Mouse (Mus musculus) right cerebral cortex, adult 2 months (tissue): ENCODE results near the gene Inava.

ENCODE experiments used
- DNase-seq, 2 experiments: peaks; one replicate each; pipeline ENCODE4 v3.0.0; 2021 to 2022; ENCODE audit warnings: low spot score in 2 of 2

The Inava gene

DNA sequence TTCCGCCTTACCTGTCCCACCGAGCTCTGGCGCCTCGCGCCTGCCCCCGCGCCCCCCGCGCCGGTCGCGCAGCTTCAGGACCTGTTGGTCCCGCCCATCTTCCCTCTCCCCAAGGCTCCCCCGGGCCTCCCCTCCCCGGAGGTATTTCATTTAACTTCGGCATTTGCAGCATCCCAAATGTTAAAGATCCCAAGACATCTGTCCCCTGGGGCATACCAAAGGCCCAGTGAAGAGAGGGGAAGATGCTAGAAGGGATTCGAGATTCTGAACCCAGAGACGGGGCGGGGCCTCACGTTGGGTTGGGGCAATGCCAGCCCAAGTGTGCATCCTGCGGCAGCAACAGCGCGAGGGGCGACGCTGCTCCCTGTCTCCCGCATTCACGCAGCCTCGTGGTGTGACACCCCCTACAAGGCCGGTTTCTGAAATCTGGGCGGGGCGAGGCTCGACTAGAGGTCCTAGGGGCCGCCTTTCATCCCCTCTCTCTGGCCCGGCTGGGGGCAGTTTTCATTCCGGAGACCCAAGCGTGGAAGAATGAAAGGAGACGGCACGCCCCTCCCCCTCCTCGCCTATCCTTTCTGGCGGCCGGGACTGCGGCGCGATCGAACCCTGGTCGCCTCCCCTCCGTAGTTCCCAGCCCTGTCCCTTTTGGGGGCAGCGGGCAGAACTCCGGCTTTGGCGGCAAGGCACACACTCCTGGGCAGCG, at the start of gene Inava:
Gene Inava (minus strand): TSS at position 373 of the 703 bp plus-strand sequence.
- peak; percentile 8 to 18 for DNase-seq

- no peak for DNase-seq
These were observed 43.3 kb upstream of the Inava start for GRCm38 (mm10) chr1:136277366-136277765.

- no peak for DNase-seq
These were observed 34.2 kb upstream of the Inava start for GRCm38 (mm10) chr1:136268224-136268623.

GRCm38 (mm10) chr1:136266127-136266526, 32.1 kb upstream of the Inava start:
- no peak for DNase-seq

DNA sequence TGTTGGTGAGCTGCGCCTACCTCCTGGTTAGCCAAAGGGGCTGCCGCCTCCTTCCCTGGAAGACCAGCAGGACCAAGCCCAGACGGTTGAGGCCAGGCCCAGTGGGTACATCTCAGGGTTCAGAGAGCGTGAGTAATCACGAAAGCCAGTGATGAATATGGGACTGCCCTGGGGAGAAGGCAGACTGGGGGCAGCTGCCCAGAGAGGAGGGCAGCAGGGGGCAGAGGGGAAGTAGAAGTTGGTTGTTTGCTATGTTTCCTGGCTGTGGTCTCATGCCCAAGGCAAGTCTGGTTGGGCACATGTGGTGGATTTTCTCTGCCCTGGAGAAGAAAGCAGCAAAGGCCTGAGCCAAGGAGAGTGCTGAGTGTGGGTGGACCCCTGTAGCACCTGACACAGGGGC, 29.3 kb upstream of the Inava start:
- DNase-seq, result no peak

GRCm38 (mm10) chr1:136260635-136261238, 26.7 kb upstream of the Inava start, which contains the start of gene Gpr25:
TSS of gene Gpr25 (minus strand) at chr1:136260873.
- no peak for DNase-seq

DNA sequence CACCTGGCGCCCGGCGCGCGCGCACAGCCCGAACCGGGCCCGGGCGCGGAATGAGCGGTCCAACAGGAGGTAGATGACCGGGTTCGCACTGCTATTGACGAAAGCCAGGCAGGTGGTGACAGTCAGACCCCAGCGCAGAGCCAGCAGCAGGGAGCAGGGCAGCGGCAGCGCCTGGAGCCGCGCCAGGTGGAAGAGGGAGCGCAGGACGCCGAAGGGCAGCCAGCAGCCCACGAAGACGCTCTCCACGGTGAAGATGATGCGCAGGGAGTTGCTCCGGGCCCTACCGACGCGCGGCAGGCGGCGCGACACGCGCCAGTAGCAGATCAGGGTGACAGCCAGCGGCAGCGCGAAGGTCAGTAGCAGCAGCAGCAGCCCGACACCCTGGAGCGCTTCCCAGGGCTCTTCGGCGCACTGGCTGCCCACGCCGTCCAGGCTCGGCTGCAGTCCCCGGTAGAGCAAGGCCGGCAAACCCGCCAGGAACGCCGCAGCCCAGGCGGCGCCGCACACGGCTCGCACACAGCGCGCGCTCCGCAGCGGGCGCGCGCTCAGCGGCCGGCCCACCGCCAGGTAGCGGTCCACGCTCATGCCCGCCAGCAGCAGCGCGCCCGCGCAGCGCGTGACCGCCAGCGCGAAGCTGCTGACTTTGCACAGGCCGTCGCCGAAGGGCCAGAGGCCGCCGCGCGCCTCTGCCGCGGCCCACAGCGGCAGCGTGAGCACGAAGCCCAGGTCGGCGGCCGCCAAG, 26.0 kb upstream of the Inava start:
- peak; percentile 50 to 74 for DNase-seq

DNA sequence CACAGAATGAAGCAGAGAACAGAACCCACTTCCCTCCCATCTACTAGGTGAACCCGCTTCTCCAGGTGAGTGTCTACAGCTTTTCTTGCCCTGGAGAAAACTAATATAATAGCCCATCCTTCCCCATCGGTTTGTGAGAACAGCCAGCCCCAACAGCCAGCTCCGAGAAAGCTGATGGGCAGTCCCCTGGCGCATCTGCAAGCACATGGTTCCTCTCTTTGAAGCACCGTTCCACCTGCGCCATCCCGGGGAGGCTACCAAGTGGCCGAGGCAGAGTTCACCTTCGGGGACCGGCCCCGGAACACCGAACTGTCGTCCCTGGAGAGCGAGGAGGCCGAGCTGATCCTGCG, 25.5 kb upstream of the Inava start:
- DNase-seq, result no peak

GRCm38 (mm10) chr1:136258495-136258894, 24.4 kb upstream of the Inava start:
- DNase-seq, result no peak

GRCm38 (mm10) chr1:136255657-136256056, 21.6 kb upstream of the Inava start:
- DNase-seq, result no peak

DNA sequence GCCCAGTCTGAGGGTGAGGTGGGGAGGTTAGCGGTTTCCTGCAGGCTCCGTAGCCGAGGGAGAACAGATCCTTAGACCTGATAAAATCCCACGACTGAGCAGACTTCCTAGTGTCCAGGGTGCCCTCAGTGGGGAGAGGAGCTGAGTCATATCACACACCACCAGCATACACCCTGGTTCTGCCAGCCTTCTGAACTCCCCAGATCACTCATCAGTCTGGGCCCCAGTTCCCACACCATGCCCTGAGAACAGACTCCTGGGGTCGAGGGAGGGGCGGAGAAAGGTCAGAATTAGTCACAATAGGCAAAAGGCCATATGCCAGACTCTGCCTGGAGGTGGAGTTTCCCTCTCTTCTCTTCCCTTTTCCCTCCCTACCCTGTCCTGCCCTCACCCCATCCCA, 21.1 kb upstream of the Inava start:
- DNase-seq, result no peak

- DNase-seq, result no peak
These were observed 20.5 kb upstream of the Inava start for GRCm38 (mm10) chr1:136254503-136255065.

DNA sequence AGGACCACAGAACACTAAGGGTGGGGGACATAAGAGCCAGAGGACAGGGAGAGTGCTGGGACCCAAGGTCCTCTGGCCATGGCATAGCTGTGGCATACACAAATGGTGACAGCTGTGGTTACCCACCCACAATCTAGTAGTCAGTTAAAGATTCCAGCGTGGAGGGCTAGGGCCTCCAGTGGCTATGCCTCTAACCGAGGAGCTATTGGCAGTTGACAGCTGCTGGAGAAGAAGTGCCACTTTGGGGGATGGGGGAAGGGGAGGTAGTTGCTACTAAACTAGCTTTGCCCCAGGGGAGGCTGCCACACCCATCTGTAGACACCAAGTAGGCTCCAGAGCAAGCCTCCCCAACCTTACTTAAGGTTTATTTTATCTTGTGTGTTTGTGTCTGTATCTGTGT, 19.4 kb upstream of the Inava start:
- DNase-seq, result no peak

DNA sequence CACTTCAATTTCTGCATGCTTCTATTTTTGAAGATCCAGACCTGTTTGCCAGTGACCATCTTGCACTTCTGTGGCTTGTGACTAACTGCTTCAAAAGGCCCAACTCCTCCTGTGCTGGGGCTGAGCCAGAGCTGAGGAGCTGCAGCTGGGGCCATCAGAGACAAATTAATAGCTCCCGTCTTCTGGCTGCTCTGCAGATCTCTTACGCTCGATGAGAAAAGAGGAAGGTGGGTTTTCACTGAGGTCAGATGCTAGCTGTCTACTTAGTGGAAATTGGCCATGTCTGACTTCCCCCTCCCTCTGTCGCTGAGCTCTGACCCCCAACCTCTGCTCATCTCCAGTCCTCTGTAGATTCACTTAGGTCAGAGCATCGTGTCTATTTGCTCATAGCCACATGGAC, 15.6 kb upstream of the Inava start:
- DNase-seq, result no peak

GRCm38 (mm10) chr1:136247393-136247792, 13.3 kb upstream of the Inava start:
- DNase-seq, result no peak

GRCm38 (mm10) chr1:136244469-136244868, 10.4 kb upstream of the Inava start:
- no peak for DNase-seq

- DNase-seq, result no peak
These were observed 7.7 kb upstream of the Inava start for GRCm38 (mm10) chr1:136241801-136242200.

DNA sequence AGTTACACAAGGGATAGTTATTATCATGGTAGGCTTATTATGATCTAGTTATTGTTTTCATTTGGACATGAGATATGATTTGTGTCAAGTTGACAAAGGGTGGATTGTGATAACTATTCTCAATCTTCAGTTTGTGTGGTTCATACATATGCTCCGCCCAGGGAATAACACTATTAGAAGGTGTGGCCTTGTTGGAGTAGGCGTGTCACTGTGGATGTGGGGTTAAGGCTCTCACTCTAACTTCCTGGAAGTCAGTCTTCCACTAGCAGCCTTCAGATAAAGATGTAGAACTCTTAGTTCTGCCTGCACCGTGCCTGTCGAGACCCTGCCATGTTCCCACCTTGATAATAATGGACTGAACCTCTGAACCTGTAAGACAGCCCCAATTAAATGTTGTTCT, 4.4 kb upstream of the Inava start:
- no peak for DNase-seq

DNA sequence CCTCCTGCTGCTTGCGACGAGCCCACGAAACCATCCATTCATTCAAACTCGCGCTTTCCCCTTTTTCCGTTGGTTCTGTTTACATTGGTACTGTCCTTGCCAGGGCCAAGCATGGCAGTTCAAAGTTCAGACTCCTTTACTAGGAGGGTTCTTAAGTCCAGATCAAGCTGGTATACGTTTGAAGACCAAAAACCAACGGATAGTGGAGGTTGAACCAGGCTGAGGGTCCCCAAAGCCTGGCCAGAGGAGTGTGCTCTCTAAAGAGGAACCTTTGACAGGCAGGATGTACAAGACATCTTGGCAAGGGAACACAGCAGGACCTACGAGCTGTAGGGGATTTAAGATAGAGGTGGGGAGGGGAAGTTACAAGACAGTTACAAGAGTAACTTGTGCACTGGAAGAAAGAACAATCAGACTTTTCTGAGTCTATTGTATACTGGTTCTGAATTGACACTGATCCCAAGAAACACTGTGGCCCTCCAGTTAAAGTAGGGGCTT, 580 bp upstream of the Inava start:
- DNase-seq, result no peak

- no peak for DNase-seq
These were observed 876 bp downstream of the Inava start for GRCm38 (mm10) chr1:136232986-136233790.

GRCm38 (mm10) chr1:136232285-136232926, 1.7 kb downstream of the Inava start:
- no peak for DNase-seq
